Mouse (Mus musculus) heart, adult 2 months (tissue): ENCODE results near the gene Tars.

Source experiments
- CTCF ChIP-seq: fragments of 200-600 bp; IDR thresholded peaks from 2 replicates; pipeline ENCODE4 v1.8.1; 2022; ENCODE audit warnings: antibody characterized with exemption, mild to moderate bottlenecking, moderate library complexity
- EP300 ChIP-seq: fragments of 200-500 bp; IDR thresholded peaks from 2 replicates; pipeline ENCODE4 v1.6.1; 2011; ENCODE audit warnings: low read depth, low read length, control low read depth; ENCODE audit not compliant: insufficient read depth
- POLR2A ChIP-seq: fragments of 200-500 bp; IDR thresholded peaks from 2 replicates; pipeline ENCODE4 v1.6.1; 2011; ENCODE audit warnings: mild to moderate bottlenecking, low read depth, low read length, control low read depth; ENCODE audit not compliant: insufficient read depth

DNA sequence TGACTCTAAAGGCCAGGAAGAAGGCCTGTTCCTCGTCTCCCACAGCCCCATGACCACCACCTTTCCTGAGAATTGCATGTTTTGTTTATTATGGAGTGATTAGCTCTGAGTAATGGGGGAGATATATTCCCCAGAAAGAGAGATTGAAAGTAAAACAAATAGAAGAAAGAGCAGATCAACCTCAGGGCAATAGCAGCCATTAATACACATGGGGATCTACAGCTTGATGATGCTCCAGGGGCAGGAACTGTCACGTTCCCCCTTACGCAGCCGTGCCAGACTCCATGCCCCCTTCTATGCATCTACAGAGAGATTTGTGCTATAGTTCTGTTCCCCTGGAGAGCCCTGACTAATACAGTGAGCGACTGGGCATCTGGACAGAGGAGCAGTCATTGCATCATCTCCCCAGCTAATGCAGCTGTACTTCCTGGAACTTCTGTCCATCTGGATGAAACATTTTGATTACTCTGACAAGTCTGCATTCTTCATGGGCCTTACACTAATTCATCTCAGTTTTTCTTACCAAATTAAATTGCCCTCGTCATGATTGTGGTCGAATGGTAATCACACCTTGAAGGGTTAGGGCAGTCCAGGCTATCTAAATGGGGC, 28.9 kb downstream of the Tars start:
- TF ChIP-seq EP300 (no peak), POLR2A (no peak), CTCF (no peak)
